Mouse (Mus musculus) lung, postnatal 0 days (tissue): ENCODE data around the gene Vstm2a. TPM values are rescaled to one million over a fixed set of nuclear protein-coding genes. Genes with fewer than 3 reads are reported as not detected.

Source experiments
- ATAC-seq: fragments of 200-750 bp; cut with Nextera tagmentation; 2 replicates; pipeline ENCODE4 v1.8.0; 2017; ENCODE audit warnings: moderate library complexity
- DNase-seq: peaks from one replicate; pipeline ENCODE4 v3.0.0-alpha.2; 2016; ENCODE audit warnings: low spot score
- H3K27ac ChIP-seq: fragments of 300-500 bp; sonication (generic); 2 replicates; pipeline ENCODE4 v1.5.1; 2014; ENCODE audit warnings: antibody characterized with exemption, mild to moderate bottlenecking, low read length, mixed read lengths
- H3K27me3 ChIP-seq: fragments of 300-500 bp; sonication (generic); replicated peaks from 2 replicates; pipeline ENCODE4 v1.6.1; 2014; ENCODE audit warnings: low read length, mixed read lengths; ENCODE audit not compliant: insufficient read depth
- H3K36me3 ChIP-seq: fragments of 300-500 bp; sonication (generic); 2 replicates; pipeline ENCODE4 v1.6.1; 2014; ENCODE audit warnings: low read length, mixed read lengths; ENCODE audit not compliant: insufficient read depth
- H3K4me1 ChIP-seq: fragments of 300-500 bp; sonication (generic); 2 replicates; pipeline ENCODE4 v1.6.1; 2014; ENCODE audit warnings: antibody characterized with exemption, low read depth, low read length, mixed read lengths; ENCODE audit not compliant: insufficient read depth
- H3K4me2 ChIP-seq: fragments of 300-500 bp; sonication (generic); replicated peaks from 2 replicates; pipeline ENCODE4 v1.6.1; 2014; ENCODE audit warnings: low read depth, mild to moderate bottlenecking, low read length, moderate library complexity, mixed read lengths
- H3K4me3 ChIP-seq: fragments of 300-500 bp; sonication (generic); 2 replicates; pipeline ENCODE4 v1.5.1; 2014; ENCODE audit warnings: low read depth, low read length
- H3K9ac ChIP-seq: fragments of 300-500 bp; sonication (generic); replicated peaks from 2 replicates; pipeline ENCODE4 v1.6.1; 2014; ENCODE audit warnings: low read depth, mild to moderate bottlenecking
- H3K9me3 ChIP-seq: fragments of 300-500 bp; sonication (generic); 2 replicates; pipeline ENCODE4 v1.6.1; 2016; ENCODE audit warnings: low read length, mixed read lengths
- CTCF ChIP-seq: IDR thresholded peaks from 2 replicates; pipeline ENCODE4 v1.5.1; 2016; ENCODE audit warnings: antibody characterized with exemption, mild to moderate bottlenecking
- EP300 ChIP-seq: IDR thresholded peaks from 2 replicates; pipeline ENCODE4 v1.6.1; 2016; ENCODE audit warnings: antibody characterized with exemption, mild to moderate bottlenecking, control low read depth
- WGBS: fragments of 180-500 bp; shearing (Covaris S2); extraction: QIAGEN DNeasy Blood & Tissue Kit; methylation state at CpG from one replicate; pipeline ENCODE4 v1.1.7; 2014; 5-methylcytosine and 5-hydroxymethylcytosine counted together
- polyA plus RNA-seq: library from polyadenylated mRNA; unstranded; fragments of >200 nt; fragmentation: Nextera tagmentation; extraction: Ambion mirVana; gene quantifications from 2 replicates; pipeline ENCODE4 v1.2.1, GENCODE M21; 2015

Gene Vstm2a
- polyA plus RNA-seq, 1 experiment from 2014 or later, result 0.43 TPM

DNA sequence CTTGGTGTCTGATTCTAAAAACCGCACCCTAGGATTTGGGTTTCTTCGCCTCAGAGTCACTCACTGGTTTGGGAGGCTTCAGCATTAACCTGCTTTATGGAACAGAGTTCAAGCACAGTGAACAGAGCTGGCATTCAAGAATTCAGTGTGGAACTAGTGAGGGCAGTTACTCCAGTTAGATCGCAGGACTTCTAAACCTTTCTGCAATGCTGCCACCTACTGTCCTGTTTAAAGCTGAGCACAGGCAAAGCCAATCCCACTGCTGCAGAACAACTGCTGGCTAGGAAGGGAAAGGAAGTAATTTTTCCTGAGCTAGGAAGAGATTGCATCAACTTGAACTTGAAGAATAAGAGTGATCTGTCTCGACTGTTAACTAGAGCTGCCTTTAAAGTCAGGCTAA, 155.1 kb downstream of the Vstm2a start:
- peak; percentile 56; the same call in 1 of the 2 replicates for ATAC-seq

DNA sequence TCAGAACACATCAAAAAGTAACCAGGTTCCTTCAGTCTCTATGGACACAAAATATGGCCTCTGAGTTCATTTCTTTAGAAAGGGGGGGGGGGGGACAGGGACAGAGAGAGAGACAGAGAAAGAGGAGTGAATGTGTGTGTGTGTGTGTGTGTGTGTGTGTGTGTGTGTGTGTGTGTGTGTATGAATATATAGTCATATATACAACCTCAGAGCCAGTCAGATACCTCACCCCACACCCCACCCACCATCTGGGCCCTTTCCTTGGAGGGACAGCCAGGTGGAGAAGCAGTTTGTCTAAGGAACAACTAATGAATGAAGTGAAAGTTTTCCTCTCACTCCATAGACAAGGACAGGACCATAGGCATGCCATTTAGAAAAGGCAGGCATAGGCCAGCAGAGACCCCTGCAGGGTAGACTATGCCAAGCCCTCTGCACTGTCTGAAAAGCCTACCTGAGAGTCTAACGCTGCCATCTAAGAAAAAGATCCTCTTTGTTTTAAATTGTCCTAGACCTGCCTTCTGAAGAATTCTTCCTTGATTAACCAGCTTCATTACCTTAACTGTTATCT, 155.6 kb downstream of the Vstm2a start:
- Histone ChIP-seq H3K4me2 (no peak overlapping the region), H3K4me3 (no peak overlapping the region), H3K9me3 (no peaks in the 10 kb centered on the region), H3K9ac (no peak overlapping the region), H3K36me3 (no peaks in the 10 kb centered on the region), H3K27me3 (no peaks in the 10 kb centered on the region), H3K4me1 (no peaks in the 10 kb centered on the region), H3K27ac (no peak overlapping the region)
- DNase-seq, result no peak
- TF ChIP-seq CTCF (no peak), EP300 (no peak)
- 35% methylated on average over 1 of the region's 1 CpGs for WGBS
- no peak for ATAC-seq

More for the DNA sequence above, 155.1 kb downstream of the Vstm2a start:
- TF ChIP-seq EP300 (no peak), CTCF (peak; percentile 74)
- 26% methylated on average over 4 of the region's 4 CpGs for WGBS
- no peaks in the 10 kb centered on the region for H3K36me3 ChIP-seq
- peak; percentile 77 for DNase-seq
- no peaks in the 10 kb centered on the region for H3K27me3 ChIP-seq
- no peaks in the 10 kb centered on the region for H3K4me1 ChIP-seq
- H3K9ac ChIP-seq, result no peak overlapping the region
- H3K4me3 ChIP-seq, result no peak overlapping the region
- H3K4me2 ChIP-seq, result no peak overlapping the region
- no peak overlapping the region for H3K27ac ChIP-seq
- no peaks in the 10 kb centered on the region for H3K9me3 ChIP-seq

DNA sequence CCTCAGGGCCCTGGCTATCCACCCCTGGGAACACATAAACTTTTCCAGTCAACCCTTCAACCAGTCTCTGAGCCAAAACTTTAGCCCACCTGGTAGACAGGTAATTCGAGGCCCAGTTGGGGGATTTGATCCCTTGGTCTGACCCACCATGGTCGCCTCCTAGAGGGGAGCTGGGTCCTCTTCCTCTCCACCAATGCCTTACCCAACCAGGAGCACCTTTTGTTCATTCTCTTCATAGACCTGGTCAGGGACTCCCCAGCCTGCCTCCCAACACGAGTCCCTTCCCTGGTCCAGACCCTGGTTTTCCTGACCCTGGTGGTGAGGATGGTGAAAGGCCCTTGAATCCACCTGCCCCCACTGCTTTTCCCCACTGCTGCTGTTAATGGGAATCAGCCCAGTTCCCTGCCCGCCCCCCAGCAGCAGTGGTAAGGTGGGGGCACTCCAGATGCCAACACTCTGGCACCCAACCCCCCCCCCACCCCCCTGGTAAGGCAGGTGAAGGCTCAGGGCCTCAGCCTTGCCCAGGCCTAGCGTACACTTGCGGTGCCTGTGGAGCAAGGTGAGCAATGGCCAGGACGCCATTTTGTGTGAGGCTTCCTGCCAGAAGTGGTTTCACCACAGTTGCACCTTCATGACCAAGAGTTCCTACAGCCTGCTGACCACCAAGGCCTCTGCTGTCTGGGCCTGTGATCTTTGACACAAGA, 182.2 kb downstream of the Vstm2a start:
- no peak overlapping the region for H3K4me2 ChIP-seq
- H3K4me1 ChIP-seq, result no peaks in the 10 kb centered on the region
- no peaks in the 10 kb centered on the region for H3K27me3 ChIP-seq
- H3K36me3 ChIP-seq, result no peaks in the 10 kb centered on the region
- no peak overlapping the region for H3K4me3 ChIP-seq
- no peaks in the 10 kb centered on the region for H3K9me3 ChIP-seq
- WGBS, result 88% methylated on average over 7 of the region's 7 CpGs
- DNase-seq (no peak), ATAC-seq (no peak)
- no peak overlapping the region for H3K27ac ChIP-seq
- no peak overlapping the region for H3K9ac ChIP-seq
- TF ChIP-seq EP300 (no peak), CTCF (no peak)
